Mouse (Mus musculus) adrenal gland, adult 2 months (tissue): ENCODE measurements at regions not wholly inside any gene's neighbourhood (a gene's known extent, or its start where the extent isn't known, plus 50 kb on each side); places are given as distances from the start of the nearest gene placed in this dataset.

Experiments
- DNase-seq: peaks from one replicate; pipeline ENCODE4 v3.0.0; 2021

GRCm38 (mm10) chr11:24226755-24227154 is 148.9 kb downstream of the Bcl11a start:
- DNase-seq = no peak

GRCm38 (mm10) chr11:24233376-24233775 is 155.5 kb downstream of the Bcl11a start:
- DNase-seq = no peak

- DNase-seq = no peak
Measured at GRCm38 (mm10) chr11:24233821-24234220, 156.0 kb downstream of the Bcl11a start.

- no peak for DNase-seq
Measured at GRCm38 (mm10) chr11:24234422-24234821, 156.6 kb downstream of the Bcl11a start.

GRCm38 (mm10) chr11:24235326-24235725 is 157.5 kb downstream of the Bcl11a start:
- DNase-seq = no peak

GRCm38 (mm10) chr11:24239631-24240030 is 161.8 kb downstream of the Bcl11a start:
- no peak for DNase-seq

GRCm38 (mm10) chr11:24242096-24242495 is 164.2 kb downstream of the Bcl11a start:
- DNase-seq = no peak

GRCm38 (mm10) chr11:24242888-24243287 is 165.0 kb downstream of the Bcl11a start:
- DNase-seq = no peak

GRCm38 (mm10) chr11:24245390-24245789 is 167.5 kb downstream of the Bcl11a start:
- no peak for DNase-seq

DNA sequence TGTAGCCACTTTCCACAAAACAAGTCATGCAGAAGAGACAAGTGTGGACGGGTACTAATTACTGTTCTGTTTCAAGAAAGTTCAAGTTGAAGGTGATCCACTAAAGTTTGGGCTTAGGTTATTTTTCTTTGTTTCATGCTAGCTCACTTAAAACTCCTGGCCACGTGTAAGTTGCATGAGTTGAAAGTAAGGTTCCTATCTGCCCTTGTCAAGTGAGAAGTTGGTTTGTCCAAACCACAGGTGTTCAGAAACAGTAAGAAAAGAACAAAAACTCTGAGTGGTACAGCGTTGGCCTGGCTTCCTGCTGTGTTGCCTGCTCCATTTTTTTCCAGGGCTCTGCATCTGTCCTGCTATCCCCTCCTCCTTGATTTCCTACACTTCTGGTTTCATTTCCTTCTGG is 168.5 kb downstream of the Bcl11a start:
- no peak for DNase-seq

DNA sequence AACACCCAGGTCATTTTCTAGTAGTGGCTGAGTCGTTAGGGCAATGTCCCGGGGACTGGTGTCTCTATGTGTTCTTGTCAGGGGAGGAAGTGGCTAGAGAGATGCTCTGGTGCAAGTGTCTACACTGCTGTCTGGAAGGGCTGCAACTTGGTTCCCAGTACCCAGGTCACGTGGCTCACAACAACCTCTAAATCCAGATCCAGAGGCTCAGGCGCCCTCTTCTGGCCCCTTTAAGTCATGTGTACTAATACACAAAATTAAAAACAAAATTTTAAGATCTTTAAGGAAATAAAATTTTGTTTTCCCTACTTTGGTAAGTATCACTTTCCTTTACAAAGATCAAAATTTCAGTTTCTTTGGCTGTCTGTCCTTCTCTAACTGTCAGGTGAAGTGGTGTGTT is 169.4 kb downstream of the Bcl11a start:
- no peak for DNase-seq

GRCm38 (mm10) chr11:24251516-24251915 is 173.7 kb downstream of the Bcl11a start:
- no peak for DNase-seq

DNA sequence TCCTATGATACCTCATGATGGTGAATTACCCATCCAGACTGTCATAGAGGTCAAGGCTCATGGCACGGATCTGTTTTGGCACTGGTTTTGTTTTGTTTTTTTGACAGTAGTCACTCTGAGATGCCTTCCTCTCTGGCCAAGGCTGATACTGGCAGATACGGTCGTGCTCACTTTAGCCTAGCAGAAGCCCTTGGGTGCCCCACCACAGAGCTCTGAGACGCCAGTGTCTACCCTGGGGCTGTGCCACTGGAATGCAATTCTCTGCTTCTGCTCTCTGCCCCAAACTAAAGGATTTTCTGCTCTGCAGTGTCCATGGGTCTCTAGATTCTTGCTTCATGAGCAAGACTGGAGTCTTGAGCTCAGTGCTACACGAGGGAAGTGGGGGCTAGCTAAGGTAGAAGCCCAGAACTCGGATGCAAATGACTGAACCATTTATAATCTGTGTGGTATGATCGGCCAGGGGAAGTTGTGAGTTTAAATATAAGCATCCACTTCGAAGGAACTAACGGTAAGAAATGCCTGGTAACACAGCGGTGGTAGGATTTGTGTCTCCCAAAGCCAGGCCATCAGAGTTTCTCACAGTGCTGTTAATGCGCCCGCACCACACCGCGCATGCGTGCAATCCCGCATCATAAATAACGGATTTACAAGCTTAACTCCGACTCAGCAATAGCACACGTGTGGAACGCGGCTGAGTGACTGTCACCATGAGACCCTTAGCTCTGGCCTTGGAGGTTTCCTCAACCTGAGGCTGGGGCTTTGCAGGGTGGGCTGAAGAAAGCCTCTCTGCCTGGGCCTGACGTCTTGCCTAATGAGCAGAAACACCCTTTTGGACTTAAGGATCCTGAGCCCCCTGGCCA is 177.6 kb downstream of the Bcl11a start:
- DNase-seq = no peak

DNA sequence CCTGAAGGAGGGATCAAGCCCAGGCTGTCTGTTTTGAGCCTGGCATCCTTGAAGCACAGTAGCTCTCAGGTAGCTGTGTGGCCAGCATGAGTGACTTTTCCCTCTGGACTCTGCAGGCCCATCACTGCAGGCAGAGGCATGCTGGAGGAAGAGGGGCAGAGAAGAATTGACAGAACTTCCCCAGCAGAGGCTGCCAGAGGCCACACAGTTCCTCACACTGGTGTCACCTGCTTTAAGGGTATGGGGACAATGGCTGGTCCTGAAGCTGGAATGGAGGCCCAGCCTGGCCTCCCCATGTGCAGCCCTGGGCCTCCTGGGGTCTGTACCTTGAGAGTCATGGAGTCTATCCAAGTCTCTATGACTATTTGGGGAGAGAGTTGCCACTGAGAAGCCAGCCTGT is 179.9 kb downstream of the Bcl11a start:
- DNase-seq = no peak

DNA sequence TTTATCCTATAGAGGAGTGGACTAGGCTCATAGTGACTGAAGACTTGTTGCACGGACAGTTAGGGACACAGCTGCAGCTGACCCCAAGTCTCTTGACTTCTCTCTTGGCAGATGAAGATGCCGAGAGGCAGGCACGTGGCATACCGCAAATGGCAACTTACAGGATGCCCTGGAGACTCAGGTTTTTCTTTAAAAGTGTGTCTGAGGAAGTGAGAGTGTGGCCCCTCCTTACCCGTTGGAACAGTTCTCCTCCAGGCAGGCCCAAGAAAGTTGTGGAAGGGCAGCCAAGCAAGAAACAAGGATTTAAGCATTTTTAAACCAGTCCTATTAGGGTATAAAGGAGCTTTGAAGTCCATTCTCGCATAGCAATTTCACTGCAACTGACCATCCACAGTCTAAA is 180.5 kb downstream of the Bcl11a start:
- DNase-seq = no peak

DNA sequence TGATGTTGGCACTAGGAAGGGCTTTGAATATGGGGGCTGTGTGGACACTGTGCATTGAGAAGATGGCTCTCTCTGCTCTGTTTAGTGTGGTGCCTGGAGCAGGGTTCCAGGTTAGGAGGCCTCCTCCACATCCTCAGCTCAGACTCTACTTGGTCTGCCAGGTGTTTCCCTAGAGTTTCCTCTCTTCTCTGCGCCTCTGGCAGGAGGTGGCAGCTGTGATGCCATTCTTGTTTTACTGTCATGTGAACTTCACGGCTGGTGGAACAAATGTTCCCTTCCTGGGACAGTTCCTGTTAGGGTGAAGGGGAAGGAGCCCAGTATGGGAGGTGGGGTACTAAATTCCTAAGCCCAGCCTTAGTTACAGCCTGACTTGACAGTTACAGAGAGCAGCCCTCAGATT is 181.8 kb downstream of the Bcl11a start:
- no peak for DNase-seq

DNA sequence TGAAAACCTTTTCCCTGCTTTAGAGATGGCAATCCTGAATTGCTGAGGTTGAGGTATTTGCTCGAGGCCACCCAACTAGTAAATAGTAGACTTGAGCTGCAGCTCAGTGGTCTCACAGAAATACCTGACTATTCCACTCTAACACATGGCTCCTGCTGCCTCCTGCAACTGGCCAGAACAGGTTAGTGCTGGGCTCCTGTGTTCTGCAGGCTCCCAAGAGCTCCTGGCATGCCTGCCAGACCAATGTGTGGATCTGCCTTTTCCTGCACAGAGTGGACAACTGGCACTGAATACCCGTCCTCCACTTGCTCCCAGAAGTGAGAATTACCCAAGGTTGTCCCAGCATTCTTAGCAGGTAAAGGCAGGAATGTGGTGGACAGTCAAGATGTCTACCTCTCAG is 191.2 kb downstream of the Bcl11a start:
- DNase-seq = no peak

DNA sequence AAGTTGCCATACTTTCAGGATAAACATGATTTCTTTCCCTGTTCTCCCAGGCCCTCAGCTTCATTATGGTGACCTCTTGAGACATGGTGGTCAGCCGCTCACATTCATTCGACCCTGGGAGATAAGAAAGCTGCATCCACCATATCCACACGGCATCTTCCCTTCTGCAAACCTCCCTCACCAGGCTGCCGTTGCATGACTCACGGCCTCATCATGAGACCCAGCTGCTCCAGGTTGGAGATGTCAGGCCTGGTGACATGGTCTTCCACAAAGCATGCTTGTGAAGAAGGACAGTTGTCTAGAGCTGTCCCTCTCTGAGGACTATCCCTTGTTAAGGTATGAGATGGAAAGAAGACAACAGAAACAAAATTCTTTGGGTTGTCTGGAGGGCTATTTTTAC is 203.8 kb downstream of the Bcl11a start:
- no peak for DNase-seq

- no peak for DNase-seq
Measured at GRCm38 (mm10) chr11:24282556-24282955, 204.7 kb downstream of the Bcl11a start.

- DNase-seq = no peak
Measured at GRCm38 (mm10) chr11:24286129-24287108, 208.6 kb downstream of the Bcl11a start.

- DNase-seq = no peak
Measured at GRCm38 (mm10) chr11:24293209-24293608, 215.4 kb downstream of the Bcl11a start.

- no peak for DNase-seq
Measured at GRCm38 (mm10) chr11:24293860-24294531, 216.1 kb downstream of the Bcl11a start.
